Mouse (Mus musculus) heart, adult 11 months (tissue): Measurements from ENCODE around the gene Angel2.

Experiments used
- DNase-seq: peaks from one replicate; pipeline ENCODE4 v3.0.0; 2022

The Angel2 gene

DNA sequence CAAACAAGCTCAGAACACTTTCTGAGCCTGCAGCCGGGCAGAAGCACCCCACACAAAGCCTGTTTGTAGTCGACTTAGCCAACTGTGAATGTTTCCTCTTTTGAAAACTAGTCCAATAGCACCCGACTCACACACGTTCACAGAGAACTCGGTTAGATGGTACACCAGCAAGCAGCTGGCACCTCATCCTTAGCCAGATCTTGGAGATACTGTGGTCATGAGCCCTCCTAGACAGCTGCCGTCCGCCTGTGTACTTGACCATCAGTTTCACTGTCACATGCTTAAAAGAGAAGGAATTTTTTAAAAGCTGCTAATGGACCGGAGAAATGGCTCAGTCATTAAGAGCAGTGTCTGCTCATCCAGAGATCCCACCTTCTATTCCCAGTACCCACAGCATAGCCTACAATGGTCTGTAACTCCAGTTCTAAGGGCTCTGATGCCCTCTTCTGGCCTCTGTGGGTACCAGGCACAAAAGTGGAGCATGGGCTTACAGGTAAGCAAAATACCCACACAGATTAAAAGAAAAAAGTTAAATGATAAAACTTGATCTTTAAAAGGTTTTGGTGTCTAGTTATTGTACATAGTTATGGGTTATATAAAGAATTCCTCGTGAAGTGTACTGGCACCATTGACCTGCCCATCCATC is 64.6 kb downstream of the Angel2 start:
- no peak for DNase-seq

DNA sequence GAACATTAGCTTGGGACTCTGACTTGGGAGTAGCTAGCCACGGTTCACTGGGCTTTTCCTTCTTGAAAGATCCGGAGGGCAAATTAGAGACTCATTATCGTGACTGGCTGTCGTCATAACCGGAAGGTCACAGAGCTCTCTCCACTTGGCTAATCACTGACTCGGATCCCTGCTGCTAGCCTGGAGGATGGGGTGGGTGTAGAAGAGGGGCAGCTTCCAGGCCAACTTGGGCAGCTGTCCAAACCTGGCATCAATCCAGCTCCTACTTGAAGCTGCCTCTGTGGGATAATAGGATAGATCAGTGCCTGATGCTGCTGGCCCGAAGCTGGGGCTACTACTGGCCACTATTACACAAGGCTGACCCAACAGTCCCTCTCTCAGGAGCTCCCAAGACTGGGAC is 70.6 kb downstream of the Angel2 start:
- peak; percentile 96 for DNase-seq

DNA sequence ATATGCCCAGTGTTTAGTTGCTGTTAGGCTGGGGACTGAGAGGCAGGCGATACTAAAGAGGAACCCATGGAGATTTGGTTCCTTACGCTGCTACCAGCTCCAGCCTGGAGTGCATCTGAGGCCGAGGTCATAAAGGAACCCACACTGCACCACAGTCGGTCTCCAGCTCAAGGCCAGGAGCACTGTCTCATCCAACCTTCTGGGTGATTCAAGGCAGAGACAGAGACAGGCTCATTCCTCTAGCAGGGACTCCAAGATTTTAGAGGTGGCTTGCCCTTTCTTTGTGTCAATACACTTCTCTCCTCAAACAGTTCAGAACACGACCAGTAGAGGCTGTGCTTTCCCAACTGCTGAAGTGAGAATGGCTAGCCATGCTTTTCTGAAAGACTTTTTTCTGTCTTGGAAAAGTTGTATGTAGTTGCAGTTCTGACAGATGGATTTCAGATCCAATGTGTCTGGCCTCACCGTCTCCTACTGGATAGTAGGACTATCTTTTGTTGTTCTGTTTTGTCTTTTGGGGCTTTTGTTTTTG is 71.5 kb downstream of the Angel2 start:
- peak; percentile 79 for DNase-seq
